27 mouse cellular contexts compared by ENCODE assay signal in genomic region chr8:61651955-61652354, GRCm38 (mm10).
DNase-seq lines count a peak whose midpoint lies in the region; ATAC-seq and TF ChIP-seq lines count a peak whose summit lies in the region.
"Had no signal": no experiment of that assay in that cellular context is flagged by ENCODE, and none has a peak within 500 bp of the region (broad histone marks: within the 10 kb centered on the region; RNA-seq: fewer than 3 reads in every experiment).

No protein-coding gene starts in this region.

- TF ChIP-seq CTCF in hindbrain, postnatal 0 days (IDR thresholded peaks at IDR 0.05; ENCODE audit: low read depth) = no peak

- no peak overlapping the region for H3K4me3 ChIP-seq in heart, embryonic 16.5 days (ENCODE audit: low read length)
- no peak overlapping the region for H3K4me3 ChIP-seq in heart, embryonic 10.5 days
- no peak overlapping the region for H3K4me3 ChIP-seq in lung, embryonic 15.5 days
- no peak overlapping the region for H3K4me3 ChIP-seq in hindbrain, postnatal 0 days (ENCODE audit: low read length)
- H3K4me3 ChIP-seq: forebrain, embryonic 12.5 days; heart, embryonic 12.5 days; hindbrain, embryonic 12.5 days; liver, embryonic 15.5 days; midbrain, embryonic 10.5 days; midbrain, embryonic 15.5 days; neural tube, embryonic 12.5 days had no signal

- no peak for ATAC-seq in heart, embryonic 16.5 days (replicated peaks; ENCODE audit: extremely low read depth, insufficient read depth, low FRiP score)
- ATAC-seq in lung, embryonic 15.5 days (ENCODE audit: borderline replicate concordance, extremely low read depth, low FRiP score, low TSS enrichment) = peak; percentile 60
- ATAC-seq in hindbrain, postnatal 0 days = no peak
- ATAC-seq: CD4-positive, CD25-positive, alpha-beta regulatory T cell, adult 4 months; intestine, embryonic 16.5 days; midbrain, embryonic 15.5 days had no signal

- no peaks in the 10 kb centered on the region for H3K36me3 ChIP-seq in heart, embryonic 16.5 days (ENCODE audit: control insufficient read depth, insufficient read depth)
- H3K36me3 ChIP-seq in heart, embryonic 10.5 days = peaks cover 2% of the 10 kb centered on the region; the same call in 1 of the 2 replicates
- H3K36me3 ChIP-seq in lung, embryonic 15.5 days = no peaks in the 10 kb centered on the region
- H3K36me3 ChIP-seq in hindbrain, postnatal 0 days (ENCODE audit: insufficient read depth, low read length) = no peaks in the 10 kb centered on the region
- H3K36me3 ChIP-seq: forebrain, embryonic 12.5 days; hindbrain, embryonic 12.5 days; liver, embryonic 15.5 days; midbrain, embryonic 10.5 days; midbrain, embryonic 15.5 days; neural tube, embryonic 12.5 days had no signal

- no peaks in the 10 kb centered on the region for H3K27me3 ChIP-seq in heart, embryonic 16.5 days (ENCODE audit: control insufficient read depth, insufficient read depth, low read length)
- H3K27me3 ChIP-seq in heart, embryonic 10.5 days (ENCODE audit: insufficient read depth, poor library complexity, severe bottlenecking) = no peaks in the 10 kb centered on the region
- no peaks in the 10 kb centered on the region for H3K27me3 ChIP-seq in lung, embryonic 15.5 days
- no peaks in the 10 kb centered on the region for H3K27me3 ChIP-seq in hindbrain, postnatal 0 days (ENCODE audit: insufficient read depth, low read length)
- H3K27me3 ChIP-seq: forebrain, embryonic 12.5 days; heart, embryonic 12.5 days; hindbrain, embryonic 12.5 days; liver, embryonic 15.5 days; midbrain, embryonic 15.5 days; neural tube, embryonic 12.5 days had no signal

- no peaks in the 10 kb centered on the region for H3K9me3 ChIP-seq in heart, embryonic 16.5 days (replicated peaks; ENCODE audit: control insufficient read depth, low read length)
- H3K9me3 ChIP-seq in heart, embryonic 10.5 days = no peaks in the 10 kb centered on the region
- no peaks in the 10 kb centered on the region for H3K9me3 ChIP-seq in lung, embryonic 15.5 days
- no peaks in the 10 kb centered on the region for H3K9me3 ChIP-seq in hindbrain, postnatal 0 days (ENCODE audit: low read length)
- H3K9me3 ChIP-seq: forebrain, embryonic 12.5 days; heart, embryonic 12.5 days; hindbrain, embryonic 12.5 days; liver, embryonic 15.5 days; midbrain, embryonic 10.5 days; midbrain, embryonic 15.5 days; neural tube, embryonic 12.5 days had no signal

- no peak overlapping the region for H3K9ac ChIP-seq in heart, embryonic 16.5 days (ENCODE audit: low read length)
- no peak overlapping the region for H3K9ac ChIP-seq in lung, embryonic 15.5 days
- no peak overlapping the region for H3K9ac ChIP-seq in hindbrain, postnatal 0 days (replicated peaks; ENCODE audit: low read length)
- H3K9ac ChIP-seq: forebrain, embryonic 12.5 days; heart, embryonic 12.5 days; hindbrain, embryonic 12.5 days; liver, embryonic 15.5 days; midbrain, embryonic 15.5 days; neural tube, embryonic 12.5 days had no signal

- peak overlapping the region; percentile 8 for H3K27ac ChIP-seq in heart, embryonic 16.5 days (ENCODE audit: low read length)
- H3K27ac ChIP-seq in heart, embryonic 10.5 days = no peak overlapping the region
- H3K27ac ChIP-seq in lung, embryonic 15.5 days = no peak overlapping the region
- H3K27ac ChIP-seq in hindbrain, postnatal 0 days = no peak overlapping the region
- H3K27ac ChIP-seq: forebrain, embryonic 12.5 days; hindbrain, embryonic 12.5 days; kidney, postnatal 0 days; liver, embryonic 15.5 days; midbrain, embryonic 10.5 days; midbrain, embryonic 15.5 days; neural tube, embryonic 12.5 days had no signal

- DNase-seq in heart, embryonic 10.5 days (ENCODE audit: low spot score) = no peak
- no peak for DNase-seq in lung, postnatal 4 days
- peak; percentile 28 for DNase-seq in lung, postnatal 25 days (ENCODE audit: low spot score)
- no peak for DNase-seq in embryo, embryonic 10.5 days (ENCODE audit: low spot score)
- no peak for DNase-seq in hindbrain, postnatal 0 days (ENCODE audit: low spot score)
- DNase-seq: adrenal gland, adult 2 months; adrenal gland, postnatal 36 days; cerebellum, adult 18-20 months; cerebellum, postnatal 10 days; gastrocnemius, postnatal 25 days; heart, postnatal 36 days; kidney, adult 8-10 months; kidney, postnatal 4 days; left cerebral cortex, postnatal 4 days; right cerebral cortex, postnatal 4 days had no signal

- H3K4me1 ChIP-seq in heart, embryonic 16.5 days (ENCODE audit: control insufficient read depth, insufficient read depth, low read length) = peaks cover 22% of the 10 kb centered on the region
- H3K4me1 ChIP-seq in heart, embryonic 10.5 days = peaks cover 16% of the 10 kb centered on the region; the same call in 1 of the 2 replicates
- peaks cover 11% of the 10 kb centered on the region; the same call in 1 of the 2 replicates for H3K4me1 ChIP-seq in lung, embryonic 15.5 days
- no peaks in the 10 kb centered on the region for H3K4me1 ChIP-seq in hindbrain, postnatal 0 days (ENCODE audit: insufficient read depth, low read length)
- H3K4me1 ChIP-seq: forebrain, embryonic 12.5 days; hindbrain, embryonic 12.5 days; liver, embryonic 15.5 days; midbrain, embryonic 10.5 days; midbrain, embryonic 15.5 days; neural tube, embryonic 12.5 days had no signal

- WGBS in heart, embryonic 16.5 days = 33% methylated on average over 6 of the region's 6 CpGs
- WGBS in heart, embryonic 10.5 days = 72% methylated on average over 6 of the region's 6 CpGs
- WGBS in lung, embryonic 15.5 days = 25% methylated on average over 6 of the region's 6 CpGs
- 84% methylated on average over 6 of the region's 6 CpGs for WGBS in hindbrain, postnatal 0 days

- no peak overlapping the region for H3K4me2 ChIP-seq in heart, embryonic 16.5 days (ENCODE audit: low read depth, low read length)
- H3K4me2 ChIP-seq in lung, embryonic 15.5 days = no peak overlapping the region
- no peak overlapping the region for H3K4me2 ChIP-seq in hindbrain, postnatal 0 days (ENCODE audit: low read depth, low read length)
- H3K4me2 ChIP-seq: forebrain, embryonic 12.5 days; heart, embryonic 12.5 days; hindbrain, embryonic 12.5 days; liver, embryonic 15.5 days; midbrain, embryonic 15.5 days; neural tube, embryonic 12.5 days had no signal
